Mouse (Mus musculus) spleen, adult 2 months (tissue): ENCODE data around the gene Syt14. TPM values are rescaled to one million over a fixed set of nuclear protein-coding genes. Genes with fewer than 3 reads are reported as not detected.

Experiments
- DNase-seq, 2 experiments: peaks; one replicate each; pipeline versions ENCODE4 v3.0.0 to v3.0.0-alpha.2; 2012 to 2021; ENCODE audit warnings: low spot score in 2 of 2, low read depth in 1 of 2
- H3K27ac ChIP-seq: fragments of 200-500 bp; 2 replicates; pipeline ENCODE4 v1.5.1; 2012; ENCODE audit warnings: low read length, inconsistent platforms; ENCODE audit not compliant: insufficient read depth
- H3K27me3 ChIP-seq: fragments of 200-500 bp; 2 replicates; pipeline ENCODE4 v1.6.1; 2012; ENCODE audit warnings: mild to moderate bottlenecking, moderate library complexity, low read length, inconsistent platforms; ENCODE audit not compliant: control insufficient read depth, insufficient read depth
- H3K36me3 ChIP-seq: fragments of 200-500 bp; 2 replicates; pipeline ENCODE4 v1.6.1; 2012; ENCODE audit warnings: mild to moderate bottlenecking, low read length, inconsistent platforms; ENCODE audit not compliant: control insufficient read depth, insufficient read depth
- H3K4me1 ChIP-seq: fragments of 200-500 bp; 2 replicates; pipeline ENCODE4 v1.6.1; 2011; ENCODE audit warnings: inconsistent platforms; ENCODE audit not compliant: control insufficient read depth, insufficient read depth, insufficient read length
- H3K4me3 ChIP-seq: fragments of 200-500 bp; 2 replicates; pipeline ENCODE4 v1.5.1; 2011; ENCODE audit warnings: mild to moderate bottlenecking, inconsistent platforms; ENCODE audit not compliant: insufficient read depth, insufficient read length; ENCODE audit errors: extremely low read depth
- CTCF ChIP-seq: fragments of 200-500 bp; IDR thresholded peaks from 2 replicates; pipeline ENCODE4 v1.5.1; 2011; ENCODE audit warnings: mild to moderate bottlenecking, inconsistent platforms; ENCODE audit not compliant: insufficient read depth, insufficient read length, insufficient replicate concordance; ENCODE audit errors: extremely low read depth
- POLR2A ChIP-seq: fragments of 200-500 bp; IDR thresholded peaks from 2 replicates; pipeline ENCODE4 v1.6.1; 2011; ENCODE audit warnings: low read depth, low read length, inconsistent platforms
- WGBS: fragments of 180-500 bp; shearing (Covaris S2); methylation state at CpG from one replicate; pipeline ENCODE4 v1.1.7; 2018; 5-methylcytosine and 5-hydroxymethylcytosine counted together
- polyA plus RNA-seq: library from polyadenylated mRNA; depleted of rRNA; stranded (reverse); fragments of >200 nt; gene quantifications from 2 replicates; pipeline ENCODE4 v1.2.3, GENCODE M21; 2012

Gene Syt14
- polyA plus RNA-seq, 1 experiment: 0.08 TPM

DNA sequence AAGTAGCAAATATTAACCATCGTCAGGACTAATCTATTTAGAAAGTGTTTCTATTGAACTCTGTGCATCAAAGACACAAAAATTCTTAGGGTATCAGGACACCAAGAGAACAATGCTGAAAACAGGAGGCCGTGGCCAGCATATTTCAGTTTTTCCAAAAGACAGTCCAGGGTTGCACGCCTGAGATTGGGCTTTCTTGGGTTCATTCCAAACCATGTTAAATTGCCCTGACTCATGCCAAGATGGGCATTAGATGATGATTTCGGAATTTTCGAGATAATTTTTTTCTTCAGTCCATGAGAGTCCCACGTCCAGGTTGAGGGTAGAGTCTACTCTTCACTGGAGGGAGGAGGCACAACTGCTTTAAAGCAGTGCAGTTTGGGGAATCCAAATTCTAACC is 178.6 kb downstream of the Syt14 start:
- Histone ChIP-seq H3K27ac (no peak overlapping the region), H3K4me1 (peaks cover 9% of the 10 kb centered on the region), H3K36me3 (no peaks in the 10 kb centered on the region), H3K27me3 (peaks cover 13% of the 10 kb centered on the region), H3K4me3 (no peak overlapping the region)
- TF ChIP-seq CTCF (no peak), POLR2A (no peak)
- WGBS: 79% methylated on average over 6 of the region's 6 CpGs
- no peak for DNase-seq

DNA sequence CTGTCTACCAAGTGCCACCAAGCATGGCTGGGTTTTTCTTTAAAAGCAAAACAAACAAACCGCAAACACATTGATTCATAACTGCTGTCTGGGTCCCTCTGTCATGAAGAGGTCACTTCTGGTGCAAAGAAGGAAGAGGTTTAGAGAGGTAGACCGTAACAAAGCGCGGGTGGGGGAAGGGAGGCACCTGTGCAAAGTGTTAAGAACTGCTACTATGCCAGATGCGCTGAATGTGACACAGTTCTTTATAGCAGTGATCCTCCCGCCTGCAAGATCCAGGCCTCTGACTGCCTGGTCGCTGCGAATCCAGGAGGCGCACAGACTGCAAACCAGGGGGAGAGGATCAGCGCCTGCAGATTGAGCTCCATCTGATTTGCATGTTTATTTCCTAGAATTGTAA is 179.2 kb downstream of the Syt14 start:
- Histone ChIP-seq H3K4me1 (peaks cover 9% of the 10 kb centered on the region), H3K36me3 (no peaks in the 10 kb centered on the region), H3K27ac (no peak overlapping the region), H3K27me3 (peaks cover 13% of the 10 kb centered on the region), H3K4me3 (no peak overlapping the region)
- WGBS: 30% methylated on average over 10 of the region's 10 CpGs
- DNase-seq: peak; percentile 24 to 25
- no peak for TF ChIP-seq CTCF
- no peak for TF ChIP-seq POLR2A

DNA sequence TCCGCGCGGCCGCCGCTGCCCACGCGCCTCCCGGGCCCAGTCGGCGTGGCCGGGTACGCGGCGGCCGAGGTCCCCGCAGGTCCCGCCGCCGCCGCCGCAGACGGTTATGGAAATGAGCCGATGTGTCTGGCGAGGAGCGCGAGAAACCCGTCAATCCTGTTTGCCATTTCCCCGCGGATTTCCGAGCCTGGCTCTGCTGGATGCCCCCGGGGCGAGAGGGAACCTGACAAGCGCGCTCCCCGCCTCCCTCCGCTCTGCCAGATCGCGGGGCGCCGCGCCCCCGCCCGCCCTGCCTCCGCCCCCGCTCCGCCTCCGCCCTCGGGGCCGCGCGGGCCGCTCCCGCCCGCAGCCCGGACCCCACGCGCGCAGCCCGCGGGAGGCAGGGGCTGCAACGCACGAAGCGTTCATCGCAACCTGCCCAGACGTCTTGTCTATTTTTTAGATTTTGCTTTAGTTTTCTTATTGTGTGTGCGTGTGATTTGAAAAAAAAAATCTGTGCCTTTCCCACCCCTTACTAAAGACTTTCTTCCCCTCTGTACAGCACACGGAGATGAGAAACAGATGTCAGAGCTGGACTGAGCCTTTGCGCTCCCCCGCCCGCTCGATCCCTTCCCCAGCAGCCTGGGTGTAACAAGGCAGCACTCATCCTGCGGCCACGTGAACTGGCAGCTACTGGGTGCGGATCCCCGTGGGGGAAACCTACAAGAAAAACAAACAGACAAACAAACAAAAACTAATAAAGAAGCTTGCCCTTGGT is 179.9 kb downstream of the Syt14 start, which contains the start of gene Sertad4:
TSS of gene Sertad4 (minus strand) at position 283 of the 757 bp plus-strand sequence.
- TF ChIP-seq CTCF (no peak), POLR2A (no peak)
- 2% methylated on average over 69 of the region's 75 CpGs for WGBS
- Histone ChIP-seq H3K4me1 (peaks cover 9% of the 10 kb centered on the region), H3K27me3 (peaks cover 13% of the 10 kb centered on the region), H3K27ac (no peak within 1 kb of the TSS), H3K36me3 (no peaks in the 10 kb centered on the region), H3K4me3 (peak within 1 kb of the TSS; percentile 53)
- no peak for DNase-seq

DNA sequence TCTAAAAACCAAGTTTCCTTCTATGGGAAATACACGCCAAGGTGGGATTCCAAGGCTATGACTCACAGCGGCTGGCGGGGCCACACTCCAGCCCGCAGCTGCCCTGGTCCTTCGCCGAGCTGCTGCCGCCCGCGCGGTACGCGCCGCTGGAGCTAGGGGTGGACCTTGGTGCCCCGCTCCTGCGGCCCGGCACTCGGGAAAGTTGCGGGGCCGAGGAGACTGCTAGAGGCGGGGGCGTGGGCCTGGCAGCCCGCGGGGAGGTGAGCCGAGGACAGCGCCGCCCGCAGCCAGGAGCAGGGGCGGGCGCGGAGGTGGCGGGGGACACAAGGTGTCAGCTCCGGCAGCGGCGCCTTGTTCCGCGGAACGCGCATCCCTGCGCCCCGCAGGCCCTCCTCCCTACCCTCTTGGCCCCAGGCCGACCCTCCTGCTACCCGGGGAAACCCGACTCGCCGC is 180.7 kb downstream of the Syt14 start:
- TF ChIP-seq POLR2A (no peak), CTCF (no peak)
- no peak overlapping the region for H3K27ac ChIP-seq
- 1% methylated on average over 40 of the region's 45 CpGs for WGBS
- H3K27me3 ChIP-seq: peaks cover 13% of the 10 kb centered on the region
- H3K36me3 ChIP-seq: no peaks in the 10 kb centered on the region
- peak overlapping the region; percentile 53; the same call in 1 of the 2 replicates for H3K4me3 ChIP-seq
- DNase-seq: no peak
- peaks cover 9% of the 10 kb centered on the region for H3K4me1 ChIP-seq

DNA sequence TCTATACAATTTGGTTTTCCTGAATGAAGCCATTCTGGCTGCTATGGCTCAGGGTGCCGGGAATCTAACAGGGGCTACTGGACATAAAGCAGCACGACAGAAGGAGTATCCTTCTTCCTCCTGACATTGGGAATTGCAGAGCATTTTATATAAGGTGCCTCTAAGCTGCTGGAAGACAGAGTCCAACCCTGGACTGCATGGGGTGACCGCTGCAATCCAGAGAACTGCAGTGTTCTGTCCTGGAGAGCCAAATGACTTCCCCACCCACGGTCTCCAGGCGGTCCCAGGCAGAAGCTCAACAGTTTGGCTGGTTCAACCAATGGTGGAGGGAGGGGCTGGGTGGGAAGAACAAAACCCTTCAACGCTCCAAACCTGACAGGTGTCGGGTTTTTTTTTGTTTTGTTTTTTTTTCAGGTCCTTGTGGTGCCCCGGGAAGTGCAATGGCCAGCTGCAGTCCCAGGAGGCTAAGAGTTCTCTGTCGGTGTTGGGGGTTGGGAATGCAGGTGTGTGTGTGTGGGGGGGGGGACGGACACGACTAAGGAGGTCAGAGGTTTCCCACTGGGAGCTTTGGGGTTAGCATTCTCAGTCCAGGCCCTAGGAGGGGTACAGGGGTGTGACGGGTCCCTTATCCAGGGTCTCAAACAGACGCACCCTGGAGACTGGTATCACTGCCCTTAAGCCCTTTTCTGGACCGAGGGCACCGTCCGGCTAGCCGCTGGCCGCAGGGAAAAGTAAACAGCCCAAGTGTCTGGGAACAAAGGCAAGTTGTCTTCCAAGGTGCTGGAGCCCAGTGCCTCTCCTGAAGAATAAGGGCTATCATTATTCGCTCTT is 181.4 kb downstream of the Syt14 start:
- Histone ChIP-seq H3K27me3 (peaks cover 13% of the 10 kb centered on the region), H3K27ac (no peak overlapping the region), H3K4me1 (peaks cover 9% of the 10 kb centered on the region), H3K36me3 (no peaks in the 10 kb centered on the region), H3K4me3 (peak overlapping the region; percentile 53; the same call in 1 of the 2 replicates)
- TF ChIP-seq POLR2A: no peak
- TF ChIP-seq CTCF: no peak
- 9% methylated on average over 19 of the region's 19 CpGs for WGBS
- no peak for DNase-seq

DNA sequence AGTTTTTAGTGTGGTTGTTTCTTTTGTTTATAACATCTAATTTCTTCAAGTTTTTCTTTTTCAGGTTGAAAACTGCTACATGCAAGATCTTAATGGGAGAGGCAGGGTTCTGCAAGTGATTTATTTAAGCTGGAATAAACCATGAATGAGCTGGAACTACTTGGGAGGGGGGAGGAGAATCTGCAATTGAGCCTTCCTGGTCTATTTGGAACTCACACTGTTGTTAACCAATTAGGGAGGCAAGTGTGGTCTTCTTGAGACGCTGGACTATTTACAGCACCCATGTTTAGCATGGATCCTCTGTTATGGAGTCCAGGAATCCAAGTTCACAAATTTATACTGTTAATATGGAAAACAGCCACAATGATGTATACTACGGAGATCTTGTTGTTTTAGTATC is 182.1 kb downstream of the Syt14 start:
- Histone ChIP-seq H3K27me3 (peaks cover 13% of the 10 kb centered on the region), H3K27ac (no peak overlapping the region)

More for the DNA sequence above, 182.1 kb downstream of the Syt14 start:
- H3K4me3 ChIP-seq: no peak overlapping the region
- DNase-seq: no peak
- TF ChIP-seq POLR2A: no peak
- no peak for TF ChIP-seq CTCF
- no peaks in the 10 kb centered on the region for H3K36me3 ChIP-seq
- peaks cover 9% of the 10 kb centered on the region for H3K4me1 ChIP-seq
- 62% methylated on average over 2 of the region's 2 CpGs for WGBS
